Mouse (Mus musculus): Measurements from ENCODE around the gene 4921536K21Rik. TPM values are rescaled to one million over a fixed set of nuclear protein-coding genes. Genes with fewer than 3 reads are reported as not detected.
"Not testable (repeated sequence)": the region's sequence is repeated elsewhere in the genome, so short reads cannot be mapped to it uniquely, and the experiment has no call there.

4921536K21Rik gene
- total RNA-seq, 2 experiments from 2014 or later, result 0.56 TPM; not detected in 1

GRCm38 (mm10) chr11:3912100-3912874 lies 17.4 kb upstream of the 4921536K21Rik start:
- no peak for ATAC-seq (replicated peaks; ENCODE audit: low FRiP score, low TSS enrichment, poor library complexity, severe bottlenecking)

GRCm38 (mm10) chr11:3911440-3911839 lies 16.5 kb upstream of the 4921536K21Rik start:
- ATAC-seq (replicated peaks; ENCODE audit: low FRiP score, low TSS enrichment, poor library complexity, severe bottlenecking), result not testable (repeated sequence)

- no peak for ATAC-seq (replicated peaks; ENCODE audit: low FRiP score, low TSS enrichment, poor library complexity, severe bottlenecking)
Observed at GRCm38 (mm10) chr11:3910513-3911310, 15.8 kb upstream of the 4921536K21Rik start.

GRCm38 (mm10) chr11:3909236-3909635 lies 14.3 kb upstream of the 4921536K21Rik start:
- ATAC-seq (replicated peaks; ENCODE audit: low FRiP score, low TSS enrichment, poor library complexity, severe bottlenecking), result no peak

GRCm38 (mm10) chr11:3905446-3905845 lies 10.5 kb upstream of the 4921536K21Rik start:
- ATAC-seq (replicated peaks; ENCODE audit: low FRiP score, low TSS enrichment, poor library complexity, severe bottlenecking), result no peak

DNA sequence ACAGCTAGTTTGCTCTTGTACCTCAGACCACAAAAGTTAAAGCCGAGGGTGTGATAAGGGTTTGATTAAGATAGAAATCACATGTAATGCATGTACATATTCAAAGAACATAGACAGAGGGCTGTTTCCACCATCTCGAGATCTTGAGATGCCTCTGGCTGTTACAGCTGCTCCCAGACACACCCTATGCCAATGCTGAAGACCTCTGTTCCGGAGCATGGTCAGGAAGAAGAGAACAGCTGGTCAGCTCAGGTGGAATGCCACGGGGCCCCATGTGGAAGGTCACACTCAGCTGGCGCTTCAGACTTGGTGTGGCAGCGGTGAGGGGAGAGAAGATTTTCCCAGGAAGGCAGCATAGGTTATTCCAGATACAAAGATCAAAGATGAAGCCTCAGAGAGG lies 9.8 kb upstream of the 4921536K21Rik start:
- no peak for ATAC-seq (replicated peaks; ENCODE audit: low FRiP score, low TSS enrichment, poor library complexity, severe bottlenecking)

GRCm38 (mm10) chr11:3903046-3903445 lies 8.1 kb upstream of the 4921536K21Rik start:
- ATAC-seq (replicated peaks; ENCODE audit: low FRiP score, low TSS enrichment, poor library complexity, severe bottlenecking), result no peak

DNA sequence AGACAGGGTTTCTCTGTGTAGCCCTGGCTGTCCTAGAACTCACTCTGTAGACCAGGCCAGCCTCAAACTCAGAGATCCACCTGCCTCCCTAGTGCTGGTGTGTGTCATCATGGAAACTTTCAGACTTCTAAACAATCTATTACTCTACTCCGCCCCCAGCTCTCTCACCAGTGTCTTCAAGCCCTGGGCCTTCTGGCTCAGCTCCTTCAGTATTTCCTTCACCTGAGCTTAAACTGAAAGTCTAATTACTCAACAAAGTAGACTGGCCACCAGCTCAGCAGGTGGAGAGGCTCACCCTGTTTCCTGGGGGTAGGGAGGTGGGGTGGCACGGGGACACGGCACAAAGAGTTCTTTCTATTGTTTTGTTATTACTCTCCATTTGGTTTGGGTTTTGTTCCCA lies 7.6 kb upstream of the 4921536K21Rik start:
- ATAC-seq (replicated peaks; ENCODE audit: low FRiP score, low TSS enrichment, poor library complexity, severe bottlenecking), result no peak

GRCm38 (mm10) chr11:3900296-3900695 lies 5.4 kb upstream of the 4921536K21Rik start:
- no peak for ATAC-seq (replicated peaks; ENCODE audit: low FRiP score, low TSS enrichment, poor library complexity, severe bottlenecking)

DNA sequence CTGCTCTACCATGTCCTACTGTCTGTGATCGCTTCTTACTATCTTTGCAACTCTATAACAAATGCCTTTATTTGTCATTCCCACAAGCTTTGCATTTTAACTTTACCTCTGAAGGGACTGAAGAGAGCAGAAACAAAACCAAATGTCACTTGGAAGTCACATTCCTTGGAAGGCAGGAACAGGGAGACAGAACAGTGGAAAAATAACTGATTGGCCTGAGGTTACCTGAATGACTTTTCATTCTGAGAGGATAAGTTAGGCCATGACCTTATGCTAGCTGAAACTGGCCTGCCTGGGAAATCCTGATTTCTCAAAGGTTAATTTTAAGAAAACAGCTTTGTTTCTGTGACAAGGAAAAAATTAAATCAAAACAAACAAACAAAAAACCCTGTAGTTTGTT lies 1.0 kb upstream of the 4921536K21Rik start:
- no peak for ATAC-seq (replicated peaks; ENCODE audit: low FRiP score, low TSS enrichment, poor library complexity, severe bottlenecking)

- ATAC-seq (replicated peaks; ENCODE audit: low FRiP score, low TSS enrichment, poor library complexity, severe bottlenecking), result peak; percentile 23; the same call in 1 of the 2 replicates
Observed at GRCm38 (mm10) chr11:3895458-3895857, 560 bp upstream of the 4921536K21Rik start.

DNA sequence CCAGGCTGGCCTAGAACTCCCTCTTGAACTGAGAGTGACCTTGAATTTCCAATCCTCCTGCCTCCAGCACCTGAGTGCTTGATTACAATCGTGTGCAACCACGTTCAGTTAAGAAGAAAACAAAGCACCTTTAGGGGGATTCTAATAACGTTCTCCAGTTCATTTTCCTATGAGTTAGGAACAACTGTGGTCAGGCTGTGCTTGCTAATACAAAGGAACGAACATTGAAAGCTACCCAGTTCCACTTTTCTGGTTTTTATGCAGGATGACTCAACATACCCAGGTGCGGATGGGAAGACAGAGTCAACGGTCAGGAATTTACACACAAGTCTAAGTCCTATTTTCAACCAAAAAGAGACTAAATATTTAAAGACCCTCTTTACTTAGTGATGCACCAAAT lies 928 bp downstream of the 4921536K21Rik start:
- no peak for ATAC-seq (replicated peaks; ENCODE audit: low FRiP score, low TSS enrichment, poor library complexity, severe bottlenecking)

- peak; percentile 98 for ATAC-seq (replicated peaks; ENCODE audit: low FRiP score, low TSS enrichment, poor library complexity, severe bottlenecking)
Observed at GRCm38 (mm10) chr11:3887331-3887730, 7.6 kb downstream of the 4921536K21Rik start.

- no peak for ATAC-seq (replicated peaks; ENCODE audit: low FRiP score, low TSS enrichment, poor library complexity, severe bottlenecking)
Observed at GRCm38 (mm10) chr11:3883711-3884110, 11.2 kb downstream of the 4921536K21Rik start.

- peak; percentile 85 for ATAC-seq (replicated peaks; ENCODE audit: low FRiP score, low TSS enrichment, poor library complexity, severe bottlenecking)
Observed at GRCm38 (mm10) chr11:3879836-3880235, 15.1 kb downstream of the 4921536K21Rik start.

DNA sequence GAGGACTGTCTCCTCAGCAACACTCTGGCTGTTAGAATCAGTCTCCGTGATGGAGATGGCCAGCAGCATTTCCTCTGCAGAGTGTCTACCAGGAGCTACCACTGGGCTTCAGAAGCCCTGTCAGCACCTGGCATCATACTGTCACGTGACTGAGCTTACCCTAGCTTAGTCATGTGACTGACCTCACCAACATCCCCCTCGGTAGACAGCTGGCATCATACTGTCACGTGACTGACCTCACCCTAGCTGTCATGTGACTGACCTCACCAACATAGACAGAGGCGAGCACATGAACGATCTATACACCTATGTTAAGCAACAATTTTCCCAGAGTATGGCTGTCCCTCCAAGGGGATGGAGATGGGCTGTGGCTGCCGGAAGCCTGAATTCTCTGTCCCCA lies 16.2 kb downstream of the 4921536K21Rik start:
- ATAC-seq (replicated peaks; ENCODE audit: low FRiP score, low TSS enrichment, poor library complexity, severe bottlenecking), result no peak

DNA sequence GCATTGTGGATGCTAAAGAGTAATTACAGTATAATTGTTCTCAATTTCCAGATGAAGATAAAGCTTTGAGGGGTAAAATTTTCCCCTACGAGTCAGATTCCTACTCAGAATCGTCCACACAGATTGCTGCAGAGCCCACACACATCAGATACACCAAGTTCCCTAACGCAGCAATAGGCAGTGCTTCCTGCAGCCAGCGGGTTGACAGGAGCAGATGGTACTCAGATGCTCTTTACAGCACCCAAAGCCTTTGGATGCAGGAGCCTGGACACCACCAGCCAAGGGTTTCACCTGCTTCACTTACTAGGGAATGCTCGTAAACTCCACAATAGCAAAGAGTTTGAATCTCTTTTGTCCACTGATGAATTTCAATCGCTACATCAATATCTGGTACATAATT lies 18.5 kb downstream of the 4921536K21Rik start:
- ATAC-seq (replicated peaks; ENCODE audit: low FRiP score, low TSS enrichment, poor library complexity, severe bottlenecking), result no peak

DNA sequence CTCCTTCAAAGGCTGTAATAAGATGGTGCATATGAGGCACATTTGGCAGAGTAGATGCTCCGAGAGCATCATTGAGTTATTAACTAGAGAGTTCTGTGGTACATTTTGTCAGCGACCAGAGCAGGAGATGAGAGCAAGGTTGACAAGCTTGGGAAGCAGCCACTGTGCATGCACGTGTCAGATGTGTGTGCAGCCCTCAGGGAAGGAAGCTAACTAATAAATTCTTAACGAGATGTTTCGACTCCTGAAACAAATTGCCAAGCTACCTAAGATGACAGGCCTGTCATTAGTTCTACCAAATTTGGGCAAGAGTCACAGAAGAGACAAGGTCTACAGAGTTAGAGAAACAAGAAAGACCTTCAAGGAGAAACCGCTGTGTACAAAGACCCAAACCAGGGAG lies 30.6 kb downstream of the 4921536K21Rik start:
- peak; percentile 11; the same call in 1 of the 2 replicates for ATAC-seq (replicated peaks; ENCODE audit: low FRiP score, low TSS enrichment, poor library complexity, severe bottlenecking)

DNA sequence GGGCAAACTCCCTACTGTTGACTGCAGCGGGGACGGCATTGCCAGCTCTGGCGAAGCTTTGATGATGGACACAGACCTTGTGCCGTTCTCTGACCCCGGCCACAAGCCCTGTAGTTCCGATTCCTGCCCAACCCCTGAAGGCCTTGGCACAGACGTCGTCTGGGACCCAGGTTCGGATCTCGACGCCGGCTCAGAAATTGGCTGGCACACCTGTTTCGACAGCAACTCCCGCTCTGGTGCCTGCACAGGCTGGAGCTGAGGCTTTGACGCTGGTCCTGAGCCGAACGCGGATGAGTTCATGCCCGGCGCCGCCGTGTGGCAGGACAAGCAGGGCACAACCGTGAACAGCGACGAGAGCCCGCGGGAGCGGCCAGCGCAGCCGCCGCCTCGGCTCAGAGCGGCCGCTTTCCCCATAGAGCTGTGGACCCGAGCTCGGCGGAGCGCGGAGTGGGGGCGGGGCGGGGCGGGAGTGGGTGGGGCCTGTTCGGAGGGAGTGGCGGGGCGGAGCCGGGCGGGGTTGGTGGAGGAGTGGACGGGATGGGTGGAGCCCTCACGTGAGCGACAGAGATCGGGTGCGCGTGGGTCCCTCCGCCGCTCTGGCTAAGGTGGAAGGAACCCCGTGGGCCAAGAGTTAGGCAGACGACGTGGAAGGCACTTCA lies 31.3 kb downstream of the 4921536K21Rik start, which contains the start of gene Osbp2:
Gene Osbp2 (minus strand): TSS at position 450 of the 659 bp plus-strand sequence.
- ATAC-seq (replicated peaks; ENCODE audit: low FRiP score, low TSS enrichment, poor library complexity, severe bottlenecking), result peak; percentile 93
